Mouse (Mus musculus) myocyte (in vitro differentiated cells): ENCODE data around the gene Srsf11. TPM values are rescaled to one million over a fixed set of nuclear protein-coding genes. Genes with fewer than 3 reads are reported as not detected.

ENCODE experiments used
- H3K27me3 ChIP-seq: one replicate; pipeline ENCODE4 v1.6.1; 2011; ENCODE audit not compliant: control insufficient read depth, insufficient read depth, insufficient read length
- H3K36me3 ChIP-seq: one replicate; pipeline ENCODE4 v1.6.1; 2011; ENCODE audit not compliant: control insufficient read depth, insufficient read depth
- H3K4me2 ChIP-seq: one replicate; pipeline ENCODE4 v1.6.1; 2011; ENCODE audit warnings: low read depth, control low read depth
- H3K4me3 ChIP-seq: one replicate; pipeline ENCODE4 v1.5.1; 2011; ENCODE audit warnings: mild to moderate bottlenecking, control low read depth, moderate library complexity
- H3K79me2 ChIP-seq: one replicate; pipeline ENCODE4 v1.6.1; 2011; ENCODE audit not compliant: control insufficient read depth, insufficient read depth
- H3ac ChIP-seq: one replicate; pipeline ENCODE4 v1.6.1; 2011; ENCODE audit not compliant: control insufficient read depth, insufficient read length
- CEBPB ChIP-seq: IDR thresholded peaks from 2 replicates; pipeline ENCODE4 v1.6.1; 2011; ENCODE audit warnings: mild to moderate bottlenecking, moderate library complexity; ENCODE audit not compliant: poor library complexity, insufficient read depth, severe bottlenecking
- E2F4 ChIP-seq: IDR thresholded peaks from one replicate; pipeline ENCODE4 v1.6.1; 2011; ENCODE audit warnings: mild to moderate bottlenecking, control low read depth, moderate library complexity; ENCODE audit not compliant: insufficient read depth
- MAX ChIP-seq: IDR thresholded peaks from one replicate; pipeline ENCODE4 v1.6.1; 2011; ENCODE audit warnings: low read depth, mild to moderate bottlenecking, control low read depth
- MYOD1 ChIP-seq, 3 experiments: IDR thresholded peaks; one replicate each; pipeline ENCODE4 v1.6.1; 2011; ENCODE audit warnings: control low read depth in 2 of 3, low read depth in 2 of 3, mild to moderate bottlenecking in 2 of 3, moderate library complexity in 1 of 3; ENCODE audit not compliant: insufficient read length in 2 of 3, control insufficient read depth in 1 of 3
- MYOG ChIP-seq, 3 experiments: IDR thresholded peaks; one replicate each; pipeline ENCODE4 v1.6.1; 2011; ENCODE audit warnings: control low read depth in 2 of 3, low read depth in 2 of 3, mild to moderate bottlenecking in 2 of 3; ENCODE audit not compliant: insufficient read length in 2 of 3, control insufficient read depth in 1 of 3, insufficient read depth in 1 of 3
- POLR2A ChIP-seq: IDR thresholded peaks from one replicate; pipeline ENCODE4 v1.6.1; 2011; ENCODE audit warnings: low read depth, mild to moderate bottlenecking, control low read depth, moderate library complexity; ENCODE audit not compliant: insufficient read length
- POLR2AphosphoS2 ChIP-seq: IDR thresholded peaks from one replicate; pipeline ENCODE4 v1.6.1; 2011; ENCODE audit warnings: low read depth, control low read depth; ENCODE audit not compliant: insufficient read length
- REST ChIP-seq: IDR thresholded peaks from one replicate; pipeline ENCODE4 v1.6.1; 2011; ENCODE audit warnings: mild to moderate bottlenecking, control low read depth, moderate library complexity; ENCODE audit not compliant: insufficient read depth, insufficient read length
- SRF ChIP-seq: IDR thresholded peaks from one replicate; pipeline ENCODE4 v1.6.1; 2011; ENCODE audit warnings: low read depth; ENCODE audit not compliant: control insufficient read depth, insufficient read length
- TCF12 ChIP-seq: IDR thresholded peaks from one replicate; pipeline ENCODE4 v1.6.1; 2011; ENCODE audit warnings: mild to moderate bottlenecking, control low read depth; ENCODE audit not compliant: poor library complexity, insufficient read depth, severe bottlenecking
- TCF3 ChIP-seq: IDR thresholded peaks from one replicate; pipeline ENCODE4 v1.6.1; 2011; ENCODE audit warnings: low read depth, control low read depth; ENCODE audit not compliant: insufficient read length
- USF1 ChIP-seq: IDR thresholded peaks from one replicate; pipeline ENCODE4 v1.6.1; 2011; ENCODE audit warnings: low read depth, mild to moderate bottlenecking, control low read depth, moderate library complexity
- polyA plus RNA-seq: library from polyadenylated mRNA; unstranded; fragments of >200 nt; fragmentation: generic; extraction: Trizol; gene quantifications from one replicate; pipeline ENCODE4 v1.2.1, GENCODE M21; 2012; ENCODE audit warnings: missing spikeins

Srsf11 gene
- polyA plus RNA-seq, 1 experiment = 46.2 TPM

GRCm38 (mm10) chr3:158049508-158049907 lies 13.1 kb upstream of the Srsf11 start:
- H3K27me3 ChIP-seq = no peaks in the 10 kb centered on the region

GRCm38 (mm10) chr3:158040755-158041154 lies 4.3 kb upstream of the Srsf11 start:
- H3ac ChIP-seq = no peak overlapping the region
- H3K36me3 ChIP-seq = no peaks in the 10 kb centered on the region
- peaks cover 51% of the 10 kb centered on the region for H3K79me2 ChIP-seq
- no peak overlapping the region for H3K4me2 ChIP-seq
- no peak overlapping the region for H3K4me3 ChIP-seq
- H3K27me3 ChIP-seq = no peaks in the 10 kb centered on the region
- TF ChIP-seq USF1 (no peak), TCF12 (no peak), MYOD1 (IDR thresholded peaks at IDR 0.05; ENCODE audit: control insufficient read depth in 1 of 3, insufficient read length in 2 of 3, low read depth in 2 of 3) (no peak), MAX (no peak), POLR2AphosphoS2 (no peak), POLR2A (no peak), SRF (no peak), REST (no peak), TCF3 (no peak), CEBPB (no peak), E2F4 (no peak), MYOG (IDR thresholded peaks at IDR 0.05; ENCODE audit: control insufficient read depth in 1 of 3, insufficient read depth in 1 of 3, insufficient read length in 2 of 3, low read depth in 2 of 3) (no peak)

More at GRCm38 (mm10) chr3:158049508-158049907, 13.1 kb upstream of the Srsf11 start:
- H3K4me2 ChIP-seq = no peak overlapping the region
- no peak overlapping the region for H3ac ChIP-seq
- TF ChIP-seq TCF3 (no peak), REST (no peak), POLR2A (no peak), E2F4 (no peak), POLR2AphosphoS2 (no peak), SRF (no peak), CEBPB (no peak), MYOD1 (IDR thresholded peaks at IDR 0.05; ENCODE audit: control insufficient read depth in 1 of 3, insufficient read length in 2 of 3, low read depth in 2 of 3) (no peak), USF1 (no peak), MAX (no peak)
- H3K4me3 ChIP-seq = no peak overlapping the region
- H3K79me2 ChIP-seq = no peaks in the 10 kb centered on the region
- H3K36me3 ChIP-seq = peaks cover 11% of the 10 kb centered on the region

GRCm38 (mm10) chr3:158038106-158038505 lies 1.7 kb upstream of the Srsf11 start:
- H3K36me3 ChIP-seq = no peaks in the 10 kb centered on the region
- no peak overlapping the region for H3K4me3 ChIP-seq
- H3K79me2 ChIP-seq = peaks cover 78% of the 10 kb centered on the region
- no peak overlapping the region for H3K4me2 ChIP-seq
- no peaks in the 10 kb centered on the region for H3K27me3 ChIP-seq
- TF ChIP-seq POLR2A (no peak), TCF12 (no peak), CEBPB (no peak), E2F4 (no peak), MYOD1 (IDR thresholded peaks at IDR 0.05; ENCODE audit: control insufficient read depth in 1 of 3, insufficient read length in 2 of 3, low read depth in 2 of 3) (no peak), REST (no peak), MAX (no peak), MYOG (IDR thresholded peaks at IDR 0.05; ENCODE audit: control insufficient read depth in 1 of 3, insufficient read depth in 1 of 3, insufficient read length in 2 of 3, low read depth in 2 of 3) (no peak), USF1 (no peak), TCF3 (no peak), SRF (no peak), POLR2AphosphoS2 (no peak)
- no peak overlapping the region for H3ac ChIP-seq

GRCm38 (mm10) chr3:158035866-158036265 lies 573 bp downstream of the Srsf11 start:
- peak overlapping the region; percentile 32 for H3ac ChIP-seq
- peak overlapping the region; percentile 98 for H3K4me2 ChIP-seq
- no peaks in the 10 kb centered on the region for H3K27me3 ChIP-seq
- H3K4me3 ChIP-seq = peak overlapping the region; percentile 99
- peaks cover 87% of the 10 kb centered on the region for H3K79me2 ChIP-seq
- TF ChIP-seq POLR2A = no peak
- H3K36me3 ChIP-seq = no peaks in the 10 kb centered on the region

GRCm38 (mm10) chr3:158032106-158032505 lies 4.3 kb downstream of the Srsf11 start:
- H3K4me2 ChIP-seq = peak overlapping the region; percentile 94
- peak overlapping the region; percentile 52 for H3ac ChIP-seq
- TF ChIP-seq POLR2AphosphoS2 (no peak), TCF12 (no peak), TCF3 (no peak)
- peaks cover 94% of the 10 kb centered on the region for H3K79me2 ChIP-seq
- peaks cover 3% of the 10 kb centered on the region for H3K36me3 ChIP-seq
- no peaks in the 10 kb centered on the region for H3K27me3 ChIP-seq
- peak overlapping the region; percentile 46 for H3K4me3 ChIP-seq
